In the genomic region with DNA sequence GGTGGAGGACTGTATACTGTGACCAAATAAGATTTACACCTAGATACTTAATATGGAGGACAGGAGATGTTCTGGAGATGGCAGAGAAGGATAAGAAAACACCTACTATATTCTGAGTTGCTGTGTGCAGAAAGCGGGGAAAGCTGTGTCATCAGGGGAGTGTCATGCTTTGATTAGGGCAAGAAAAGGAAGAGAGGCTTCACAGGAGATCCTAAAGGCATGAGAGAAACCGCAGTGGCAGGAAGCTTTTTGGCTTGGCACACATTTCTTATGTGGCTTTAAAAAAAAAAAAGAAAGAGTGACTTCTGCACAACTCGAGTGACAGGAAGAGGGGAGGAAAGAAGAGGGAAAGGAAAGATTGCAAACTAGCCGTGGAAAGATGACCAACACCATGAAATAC, we compare ENCODE assay signal across 13 mouse cellular contexts. TPM values are rescaled to one million over a fixed set of nuclear protein-coding genes. Genes with fewer than 3 reads are reported as not detected.
DNase-seq lines count a peak whose midpoint lies in the region; ATAC-seq and TF ChIP-seq lines count a peak whose summit lies in the region.
"Had no signal": no experiment of that assay in that cellular context is flagged by ENCODE, and none has a peak within 500 bp of the region (broad histone marks: within the 10 kb centered on the region; RNA-seq: fewer than 3 reads in every experiment).

No protein-coding gene starts in this region.

- no peaks in the 10 kb centered on the region for H3K27me3 ChIP-seq in liver, embryonic 14.5 days (ENCODE audit: control insufficient read depth, insufficient read depth, low read length)
- H3K27me3 ChIP-seq in midbrain, embryonic 15.5 days (replicated peaks) = no peaks in the 10 kb centered on the region
- H3K27me3 ChIP-seq: embryonic facial prominence, embryonic 12.5 days; hindbrain, embryonic 13.5 days had no signal

- no peak for TF ChIP-seq POLR2A in bone marrow macrophage, adult 2 months (IDR thresholded peaks at IDR 0.05; ENCODE audit: borderline replicate concordance, low read depth, low read length)

- peak overlapping the region; percentile 43 for H3K4me3 ChIP-seq in bone marrow macrophage, adult 2 months (ENCODE audit: insufficient read depth, low read length)
- H3K4me3 ChIP-seq in liver, embryonic 14.5 days (ENCODE audit: insufficient read depth in 1 of 2, low read depth in 2 of 2, low read length in 2 of 2) = no peak overlapping the region
- H3K4me3 ChIP-seq in layer of hippocampus, adult 2 months = no peak overlapping the region
- H3K4me3 ChIP-seq in midbrain, embryonic 15.5 days = no peak overlapping the region
- H3K4me3 ChIP-seq: embryonic facial prominence, embryonic 12.5 days; forebrain, embryonic 10.5 days; hindbrain, embryonic 13.5 days had no signal

- peaks cover 48% of the 10 kb centered on the region for H3K4me1 ChIP-seq in bone marrow macrophage, adult 2 months (ENCODE audit: control insufficient read depth, insufficient read depth, low read length)
- peaks cover 17 to 43% of the 10 kb centered on the region in 2 experiments for H3K4me1 ChIP-seq in liver, embryonic 14.5 days (replicated peaks; ENCODE audit: control insufficient read depth in 2 of 2, insufficient read depth in 2 of 2, low read length in 1 of 2)
- H3K4me1 ChIP-seq in midbrain, embryonic 15.5 days = peaks cover 14% of the 10 kb centered on the region

- no peaks in the 10 kb centered on the region for H3K9me3 ChIP-seq in liver, embryonic 14.5 days (ENCODE audit: control insufficient read depth, low read length)
- H3K9me3 ChIP-seq in midbrain, embryonic 15.5 days = no peaks in the 10 kb centered on the region
- H3K9me3 ChIP-seq: embryonic facial prominence, embryonic 12.5 days; forebrain, embryonic 10.5 days; hindbrain, embryonic 13.5 days had no signal

- no peak for TF ChIP-seq CTCF in bone marrow macrophage, adult 2 months (IDR thresholded peaks at IDR 0.05; ENCODE audit: low read depth, low read length)
- TF ChIP-seq CTCF in liver, embryonic 14.5 days (IDR thresholded peaks at IDR 0.05; ENCODE audit: low read depth) = no peak
- TF ChIP-seq CTCF in layer of hippocampus, adult 2 months (conservative IDR thresholded peaks at IDR 0.05) = no peak

- peak overlapping the region; percentile 36 for H3K4me2 ChIP-seq in liver, embryonic 14.5 days (ENCODE audit: low read depth)
- H3K4me2 ChIP-seq in midbrain, embryonic 15.5 days = no peak overlapping the region
- H3K4me2 ChIP-seq: embryonic facial prominence, embryonic 12.5 days; hindbrain, embryonic 13.5 days; lung, embryonic 14.5 days had no signal

- ATAC-seq in liver, embryonic 14.5 days (ENCODE audit: insufficient read depth) = no peak
- no peak for ATAC-seq in midbrain, embryonic 15.5 days (replicated peaks)

- H3K9ac ChIP-seq in liver, embryonic 14.5 days (replicated peaks) = no peak overlapping the region
- H3K9ac ChIP-seq in midbrain, embryonic 15.5 days = no peak overlapping the region
- H3K9ac ChIP-seq: embryonic facial prominence, embryonic 12.5 days; hindbrain, embryonic 13.5 days; lung, embryonic 14.5 days had no signal

- H3K36me3 ChIP-seq in liver, embryonic 14.5 days (replicated peaks; ENCODE audit: control insufficient read depth, insufficient read depth, low read depth) = no peaks in the 10 kb centered on the region
- H3K36me3 ChIP-seq in midbrain, embryonic 15.5 days (replicated peaks) = no peaks in the 10 kb centered on the region
- H3K36me3 ChIP-seq: embryonic facial prominence, embryonic 12.5 days; forebrain, embryonic 10.5 days; hindbrain, embryonic 13.5 days had no signal

- peak; percentile 47 for DNase-seq in CD4-positive, CD25-positive, alpha-beta regulatory T cell, adult 2 months (ENCODE audit: low read depth, low spot score)
- DNase-seq in liver, embryonic 14.5 days (ENCODE audit: low read depth in 3 of 3, low spot score in 3 of 3) = no peak
- peak; percentile 66 for DNase-seq in thymus, postnatal 0 days (ENCODE audit: low spot score)
- DNase-seq in layer of hippocampus, adult 2 months (ENCODE audit: low spot score in 2 of 2) = no peak
- DNase-seq in cerebellum, adult 9-10 months = no peak
- DNase-seq: cerebellum, adult 9-11 months; kidney, adult 9 months; lung, embryonic 14.5 days had no signal

- H3K27ac ChIP-seq in bone marrow macrophage, adult 2 months (ENCODE audit: insufficient read depth, low read depth, low read length) = peak overlapping the region; percentile 85
- peak overlapping the region; percentile 15; the same call in 1 of the 2 replicates for H3K27ac ChIP-seq in liver, embryonic 14.5 days
- H3K27ac ChIP-seq in layer of hippocampus, adult 2 months = no peak overlapping the region
- H3K27ac ChIP-seq in midbrain, embryonic 15.5 days = no peak overlapping the region
- H3K27ac ChIP-seq: embryonic facial prominence, embryonic 12.5 days; forebrain, embryonic 10.5 days; hindbrain, embryonic 13.5 days had no signal

- TF ChIP-seq EP300 in liver, embryonic 14.5 days (IDR thresholded peaks at IDR 0.05; ENCODE audit: low read depth) = no peak

- 1% methylated on average over 4 of the region's 4 CpGs for WGBS in liver, embryonic 14.5 days (ENCODE audit: insufficient replicate concordance)
- 79% methylated on average over 4 of the region's 4 CpGs for WGBS in midbrain, embryonic 15.5 days

RNA-seq across cellular contexts. Expression of a gene that starts 4.5 kb away (rescaled TPM):
- 36.4 and 43.1 TPM in 2 replicates for polyA plus RNA-seq in bone marrow macrophage, adult 2 months (2012; ENCODE audit: insufficient read depth, insufficient read length, missing spikeins)
- 3.7 and 4.8 TPM in 2 replicates for polyA plus RNA-seq in liver, embryonic 14.5 days (2012; rRNA removed)
- 6.6 and 8.2 TPM in 2 replicates for polyA plus RNA-seq in liver, embryonic 14.5 days (2014; fragmentation: Nextera tagmentation; extraction: Ambion mirVana)
- 5.9 and 6.1 TPM in 2 replicates for polyA plus RNA-seq in thymus, postnatal 0 days (2015; fragmentation: Nextera tagmentation; extraction: Ambion mirVana)
- 10 to 100 TPM; 51.2 to 51.3 TPM for total RNA-seq in layer of hippocampus, adult 2 months (2021)
- polyA plus RNA-seq in midbrain, embryonic 15.5 days (2015; fragmentation: Nextera tagmentation; extraction: Ambion mirVana) = 7.7 and 8.3 TPM in 2 replicates

RNA-seq across cellular contexts. Expression of a gene that starts 21.8 kb away (rescaled TPM):
- polyA plus RNA-seq in bone marrow macrophage, adult 2 months (2012; ENCODE audit: insufficient read depth, insufficient read length, missing spikeins) = not detected in 2 replicates
- 0.26 and 0.54 TPM in 2 replicates for polyA plus RNA-seq in liver, embryonic 14.5 days (2012; rRNA removed)
- polyA plus RNA-seq in liver, embryonic 14.5 days (2014; fragmentation: Nextera tagmentation; extraction: Ambion mirVana) = 0.38 and 0.47 TPM in 2 replicates
- 0.34 and 0.45 TPM in 2 replicates for polyA plus RNA-seq in thymus, postnatal 0 days (2015; fragmentation: Nextera tagmentation; extraction: Ambion mirVana)
- total RNA-seq in layer of hippocampus, adult 2 months (2021) = under 1 TPM; 0.76 to 0.79 TPM
- polyA plus RNA-seq in midbrain, embryonic 15.5 days (2015; fragmentation: Nextera tagmentation; extraction: Ambion mirVana) = 0.49 and 0.76 TPM in 2 replicates
- polyA plus RNA-seq: embryonic facial prominence, embryonic 12.5 days; lung, embryonic 14.5 days had no signal

RNA-seq across cellular contexts. Expression of a gene that starts 22.3 kb away (rescaled TPM):
- polyA plus RNA-seq in bone marrow macrophage, adult 2 months (2012; ENCODE audit: insufficient read depth, insufficient read length, missing spikeins) = 11.2 and 16.8 TPM in 2 replicates
- polyA plus RNA-seq in liver, embryonic 14.5 days (2012; rRNA removed) = 9.5 and 13.6 TPM in 2 replicates
- 19.1 and 20.4 TPM in 2 replicates for polyA plus RNA-seq in liver, embryonic 14.5 days (2014; fragmentation: Nextera tagmentation; extraction: Ambion mirVana)
- polyA plus RNA-seq in thymus, postnatal 0 days (2015; fragmentation: Nextera tagmentation; extraction: Ambion mirVana) = 30.0 and 30.5 TPM in 2 replicates
- total RNA-seq in layer of hippocampus, adult 2 months (2021) = 10 to 100 TPM; 15.2 to 19.0 TPM
- polyA plus RNA-seq in midbrain, embryonic 15.5 days (2015; fragmentation: Nextera tagmentation; extraction: Ambion mirVana) = 42.2 and 54.0 TPM in 2 replicates

RNA-seq across cellular contexts. Expression of a gene that starts 49.7 kb away (rescaled TPM):
- 0.63 TPM in 1 of 2 replicates, not detected in the other for polyA plus RNA-seq in bone marrow macrophage, adult 2 months (2012; ENCODE audit: insufficient read depth, insufficient read length, missing spikeins)
- polyA plus RNA-seq in liver, embryonic 14.5 days (2012; rRNA removed) = 0.03 and 0.05 TPM in 2 replicates
- polyA plus RNA-seq in liver, embryonic 14.5 days (2014; fragmentation: Nextera tagmentation; extraction: Ambion mirVana) = not detected in 2 replicates
- 0.19 and 0.73 TPM in 2 replicates for polyA plus RNA-seq in thymus, postnatal 0 days (2015; fragmentation: Nextera tagmentation; extraction: Ambion mirVana)
- under 1 TPM; 0.28 to 0.47 TPM for total RNA-seq in layer of hippocampus, adult 2 months (2021)
- 0.65 and 0.97 TPM in 2 replicates for polyA plus RNA-seq in midbrain, embryonic 15.5 days (2015; fragmentation: Nextera tagmentation; extraction: Ambion mirVana)
- polyA plus RNA-seq: embryonic facial prominence, embryonic 12.5 days; forebrain, embryonic 10.5 days; lung, embryonic 14.5 days had no signal

Comparison
In these comparisons a context has a peak if more than half of its experiments do, and no peak if none do; other contexts are left out.
1. DNase-seq: peak in CD4-positive, CD25-positive, alpha-beta regulatory T cell, adult 2 months (single experiment) and thymus, postnatal 0 days (single experiment); none in liver, embryonic 14.5 days (0 of 3), layer of hippocampus, adult 2 months (0 of 2) and cerebellum, adult 9-10 months (single experiment).
2. H3K27ac ChIP-seq: peak in bone marrow macrophage, adult 2 months (single experiment) and liver, embryonic 14.5 days (single experiment); none in layer of hippocampus, adult 2 months (single experiment) and midbrain, embryonic 15.5 days (single experiment).